Mouse (Mus musculus) liver, embryonic 14.5 days (tissue): ENCODE measurements around the gene Lrrc42.

Source experiments
- CTCF ChIP-seq: IDR thresholded peaks from 2 replicates; pipeline ENCODE4 v1.5.1; 2016; ENCODE audit warnings: antibody characterized with exemption, low read depth, control low read depth
- EP300 ChIP-seq: IDR thresholded peaks from 2 replicates; pipeline ENCODE4 v1.6.1; 2016; ENCODE audit warnings: antibody characterized with exemption, low read depth

- TF ChIP-seq CTCF (no peak), EP300 (no peak)
Observed at GRCm38 (mm10) chr4:107292273-107292662, 38.9 kb upstream of the Lrrc42 start.
